8 mouse cellular contexts compared by ENCODE assay signal in the genomic region with DNA sequence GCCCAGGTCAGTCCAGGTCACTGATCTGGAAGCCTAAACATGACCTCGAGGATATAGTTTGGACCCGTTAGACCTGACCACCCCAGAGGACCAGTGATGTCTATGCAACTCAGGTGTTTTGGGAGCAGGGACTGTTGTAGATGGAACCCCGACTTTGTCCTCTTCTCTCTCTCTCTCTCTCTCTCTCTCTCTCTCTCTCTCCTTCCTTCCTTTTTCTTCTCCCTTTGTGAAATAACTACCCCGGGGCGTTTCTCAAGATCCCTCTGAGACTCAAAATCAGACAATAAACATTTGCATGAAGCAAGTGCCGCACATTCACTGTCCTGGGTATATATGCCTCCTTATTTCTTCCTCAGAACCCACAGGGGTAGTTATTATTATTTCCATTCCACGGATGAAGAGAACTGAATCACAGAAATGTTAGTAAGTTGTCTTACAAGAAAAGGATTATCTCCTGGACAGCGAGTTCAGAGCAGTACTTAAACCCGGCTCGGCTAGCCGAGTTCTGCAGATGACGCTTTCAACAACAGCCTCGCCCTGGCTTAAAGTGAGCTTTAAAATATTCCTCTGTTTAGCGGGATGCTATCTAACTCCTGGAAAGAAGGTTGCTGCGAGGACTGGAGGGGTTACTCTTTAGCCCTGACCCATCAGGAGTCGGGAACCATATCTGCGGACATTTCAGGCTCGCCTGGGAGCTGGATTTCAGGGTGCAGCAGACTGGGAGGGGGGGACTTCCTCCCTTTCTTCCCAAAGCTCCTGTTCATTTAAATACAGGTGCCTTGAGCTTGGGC. TPM values are rescaled to one million over a fixed set of nuclear protein-coding genes. Genes with fewer than 3 reads are reported as not detected.
DNase-seq lines count a peak whose midpoint lies in the region; ATAC-seq and TF ChIP-seq lines count a peak whose summit lies in the region.

No protein-coding gene starts in this region.

- H3K27me3 ChIP-seq in spleen, adult 2 months (ENCODE audit: control insufficient read depth, insufficient read depth, low read length) = peaks cover 33% of the 10 kb centered on the region
- H3K27me3 ChIP-seq in liver, embryonic 13.5 days = peaks cover 94% of the 10 kb centered on the region
- H3K27me3 ChIP-seq in stomach, postnatal 0 days (ENCODE audit: control insufficient read depth, insufficient read depth, low read length) = peaks cover 13% of the 10 kb centered on the region; the same call in 1 of the 2 replicates

- no peaks in the 10 kb centered on the region for H3K9me3 ChIP-seq in liver, embryonic 13.5 days (replicated peaks)
- H3K9me3 ChIP-seq in stomach, postnatal 0 days (ENCODE audit: control insufficient read depth, low read length) = no peaks in the 10 kb centered on the region

- peak; percentile 59 for DNase-seq in embryo, embryonic 10.5 days (ENCODE audit: low spot score)
- DNase-seq in embryo, embryonic 10 days (ENCODE audit: low spot score) = no peak
- no peak for DNase-seq in spleen, adult 2 months (ENCODE audit: low read depth in 1 of 2, low spot score in 2 of 2)
- DNase-seq in spleen, postnatal 36 days (ENCODE audit: low spot score in 2 of 2) = no peak
- DNase-seq in liver, embryonic 13.5 days = no peak
- no peak for DNase-seq in stomach, postnatal 0 days (ENCODE audit: low spot score)
- DNase-seq in urinary bladder, postnatal 36 days (ENCODE audit: low spot score in 2 of 2) = no peak
- DNase-seq in layer of hippocampus, adult 9-10 months (ENCODE audit: low spot score) = no peak

- WGBS in spleen, adult 2 months = 4% methylated on average over 18 of the region's 18 CpGs
- 6% methylated on average over 18 of the region's 18 CpGs for WGBS in liver, embryonic 13.5 days (ENCODE audit: insufficient replicate concordance)
- WGBS in stomach, postnatal 0 days = 5% methylated on average over 18 of the region's 18 CpGs

- no peaks in the 10 kb centered on the region for H3K36me3 ChIP-seq in spleen, adult 2 months (ENCODE audit: control insufficient read depth, insufficient read depth, low read length)
- no peaks in the 10 kb centered on the region for H3K36me3 ChIP-seq in liver, embryonic 13.5 days
- no peaks in the 10 kb centered on the region for H3K36me3 ChIP-seq in stomach, postnatal 0 days (ENCODE audit: control insufficient read depth, insufficient read depth, low read length)

- peak overlapping the region; percentile 49; the same call in 1 of the 2 replicates for H3K4me3 ChIP-seq in spleen, adult 2 months (ENCODE audit: extremely low read depth, insufficient read depth, insufficient read length)
- peak overlapping the region; percentile 55 for H3K4me3 ChIP-seq in liver, embryonic 13.5 days (replicated peaks)
- peak overlapping the region; percentile 44 for H3K4me3 ChIP-seq in stomach, postnatal 0 days (ENCODE audit: low read depth, low read length)

- no peak for ATAC-seq in liver, embryonic 13.5 days (ENCODE audit: low read depth)
- ATAC-seq in stomach, postnatal 0 days (ENCODE audit: low FRiP score, low TSS enrichment) = no peak

- H3K4me1 ChIP-seq in spleen, adult 2 months (ENCODE audit: control insufficient read depth, insufficient read depth, insufficient read length) = peaks cover 10% of the 10 kb centered on the region; the same call in 1 of the 2 replicates
- H3K4me1 ChIP-seq in liver, embryonic 13.5 days (replicated peaks) = peaks cover 31% of the 10 kb centered on the region
- H3K4me1 ChIP-seq in stomach, postnatal 0 days (replicated peaks; ENCODE audit: control insufficient read depth, insufficient read depth) = peaks cover 4% of the 10 kb centered on the region; the same call in 1 of the 2 replicates

- peak overlapping the region; percentile 71 for H3K4me2 ChIP-seq in liver, embryonic 13.5 days
- peak overlapping the region; percentile 91 for H3K4me2 ChIP-seq in stomach, postnatal 0 days (replicated peaks; ENCODE audit: low read depth)

- TF ChIP-seq CTCF in spleen, adult 2 months (IDR thresholded peaks at IDR 0.05; ENCODE audit: extremely low read depth, insufficient read depth, insufficient read length, insufficient replicate concordance) = no peak
- no peak for TF ChIP-seq CTCF in stomach, postnatal 0 days (IDR thresholded peaks at IDR 0.05; ENCODE audit: low read depth)

- H3K27ac ChIP-seq in spleen, adult 2 months (ENCODE audit: insufficient read depth, low read length) = no peak overlapping the region
- H3K27ac ChIP-seq in liver, embryonic 13.5 days = no peak overlapping the region
- H3K27ac ChIP-seq in stomach, postnatal 0 days (replicated peaks) = no peak overlapping the region

- peak overlapping the region; percentile 17; the same call in 1 of the 2 replicates for H3K9ac ChIP-seq in liver, embryonic 13.5 days
- no peak overlapping the region for H3K9ac ChIP-seq in stomach, postnatal 0 days (ENCODE audit: low read length)

- no peak for TF ChIP-seq EP300 in stomach, postnatal 0 days (optimal IDR thresholded peaks at IDR 0.05)

- no peak for TF ChIP-seq POLR2A in spleen, adult 2 months (IDR thresholded peaks at IDR 0.05; ENCODE audit: low read depth, low read length)

RNA-seq across cellular contexts. Expression of a gene that starts 1.7 kb away (rescaled TPM):
- 3.5 and 3.7 TPM in 2 replicates for polyA plus RNA-seq in spleen, adult 2 months (2012; rRNA removed)
- 0.05 and 0.06 TPM in 2 replicates for polyA plus RNA-seq in liver, embryonic 13.5 days (2015; fragmentation: Nextera tagmentation; extraction: Ambion mirVana)
- polyA plus RNA-seq in stomach, postnatal 0 days (2015; fragmentation: Nextera tagmentation; extraction: Ambion mirVana) = 0.29 and 0.30 TPM in 2 replicates

RNA-seq across cellular contexts. Expression of a gene that starts 28.8 kb away (rescaled TPM):
- polyA plus RNA-seq in spleen, adult 2 months (2012; rRNA removed) = 48.5 and 63.1 TPM in 2 replicates
- 59.0 and 59.2 TPM in 2 replicates for polyA plus RNA-seq in liver, embryonic 13.5 days (2015; fragmentation: Nextera tagmentation; extraction: Ambion mirVana)
- 64.2 and 66.4 TPM in 2 replicates for polyA plus RNA-seq in stomach, postnatal 0 days (2015; fragmentation: Nextera tagmentation; extraction: Ambion mirVana)
